Mouse (Mus musculus) CH12.LX (cell line): ENCODE measurements around the gene Tenm1. TPM values are rescaled to one million over a fixed set of nuclear protein-coding genes. Genes with fewer than 3 reads are reported as not detected.

ENCODE experiments used
- DNase-seq: peaks from one replicate; pipeline ENCODE4 v3.0.0-alpha.2; 2013; ENCODE audit errors: extremely low read depth
- H3K27ac ChIP-seq: 2 replicates; pipeline ENCODE4 v1.5.1; 2012; ENCODE audit warnings: low read depth, mild to moderate bottlenecking, control low read depth, moderate library complexity; ENCODE audit not compliant: insufficient read depth
- H3K27me3 ChIP-seq: replicated peaks from 2 replicates; pipeline ENCODE3; 2012; ENCODE audit warnings: inconsistent platforms
- H3K36me3 ChIP-seq, 2 experiments: replicated peaks in 1 of 2; 2 replicates each; pipeline versions ENCODE3 to v1.6.1; 2012; ENCODE audit warnings: inconsistent platforms in 1 of 2, low read length in 1 of 2, mild to moderate bottlenecking in 1 of 2, mixed read lengths in 1 of 2, moderate library complexity in 1 of 2; ENCODE audit not compliant: control insufficient read depth in 1 of 2, insufficient read depth in 1 of 2
- H3K4me1 ChIP-seq, 2 experiments: 2 replicates each; pipeline ENCODE4 v1.6.1; 2012; ENCODE audit warnings: inconsistent platforms in 1 of 2, moderate library complexity in 1 of 2; ENCODE audit not compliant: insufficient read depth in 2 of 2, control insufficient read depth in 1 of 2
- H3K4me2 ChIP-seq: 2 replicates; pipeline ENCODE4 v1.6.1; 2012; ENCODE audit warnings: low read depth, mild to moderate bottlenecking, control low read depth; ENCODE audit not compliant: poor library complexity, insufficient read depth, severe bottlenecking
- H3K4me3 ChIP-seq, 3 experiments: fragments of 150-350 bp in 1 of 3; sonication (generic) in 1 of 3; replicated peaks in 1 of 3; 2 replicates each; pipeline versions ENCODE3 to v1.5.1; 2011 to 2012; ENCODE audit warnings: low read depth in 2 of 3, low read length in 2 of 3, mild to moderate bottlenecking in 2 of 3, moderate library complexity in 2 of 3, control low read depth in 1 of 3, improper control_type of control experiment in 1 of 3, inconsistent platforms in 1 of 3, mixed read lengths in 1 of 3; ENCODE audit not compliant: poor library complexity in 1 of 3
- H3K79me2 ChIP-seq: replicated peaks from 2 replicates; pipeline ENCODE4 v1.6.1; 2012; ENCODE audit warnings: mild to moderate bottlenecking, moderate library complexity; ENCODE audit not compliant: control insufficient read depth, poor library complexity, insufficient read depth, severe bottlenecking; ENCODE audit errors: extremely low read depth
- H3K9ac ChIP-seq: 2 replicates; pipeline ENCODE4 v1.6.1; 2012; ENCODE audit warnings: low read depth, mild to moderate bottlenecking, control low read depth, moderate library complexity; ENCODE audit not compliant: insufficient read depth
- H3K9me3 ChIP-seq: replicated peaks from 2 replicates; pipeline ENCODE3; 2012; ENCODE audit warnings: low read length, inconsistent platforms, mixed read lengths
- CHD1 ChIP-seq: IDR thresholded peaks from 2 replicates; pipeline ENCODE4 v1.6.1; 2012; ENCODE audit warnings: low read depth, low read length, improper control_type of control experiment, inconsistent platforms
- CHD2 ChIP-seq: IDR thresholded peaks from 2 replicates; pipeline ENCODE4 v1.6.1; 2011; ENCODE audit warnings: low read length, improper control_type of control experiment
- E2F4 ChIP-seq: IDR thresholded peaks from 2 replicates; pipeline ENCODE4 v1.6.1; 2011; ENCODE audit warnings: low read depth, low read length, improper control_type of control experiment; ENCODE audit not compliant: insufficient replicate concordance
- ELF1 ChIP-seq: IDR thresholded peaks from 2 replicates; pipeline ENCODE4 v1.6.1; 2014; ENCODE audit warnings: low read depth, mild to moderate bottlenecking, inconsistent platforms, low read length, improper control_type of control experiment
- EP300 ChIP-seq: IDR thresholded peaks from 2 replicates; pipeline ENCODE4 v1.6.1; 2011; ENCODE audit warnings: low read length, improper control_type of control experiment
- GABPA ChIP-seq: IDR thresholded peaks from 2 replicates; pipeline ENCODE4 v1.6.1; 2012; ENCODE audit warnings: low read depth, low read length, improper control_type of control experiment, inconsistent platforms; ENCODE audit not compliant: insufficient replicate concordance
- IRF4 ChIP-seq: IDR thresholded peaks from 2 replicates; pipeline ENCODE4 v1.6.1; 2014; ENCODE audit warnings: low read depth, mild to moderate bottlenecking, inconsistent platforms, low read length, improper control_type of control experiment
- JUND ChIP-seq: conservative IDR thresholded peaks from 2 replicates; pipeline ENCODE4 v1.6.1; 2011; ENCODE audit warnings: low read depth, low read length, improper control_type of control experiment
- KAT2A ChIP-seq: IDR thresholded peaks from 2 replicates; pipeline ENCODE4 v1.6.1; 2012; ENCODE audit warnings: low read length, improper control_type of control experiment, inconsistent platforms; ENCODE audit not compliant: insufficient replicate concordance
- MAFK ChIP-seq: IDR thresholded peaks from 2 replicates; pipeline ENCODE4 v1.6.1; 2011; ENCODE audit warnings: low read length, improper control_type of control experiment; ENCODE audit not compliant: insufficient replicate concordance
- MAX ChIP-seq: IDR thresholded peaks from 2 replicates; pipeline ENCODE4 v1.6.1; 2011; ENCODE audit warnings: low read length, improper control_type of control experiment
- MAZ ChIP-seq: IDR thresholded peaks from 2 replicates; pipeline ENCODE4 v1.6.1; 2012; ENCODE audit warnings: low read depth, mild to moderate bottlenecking, inconsistent platforms, low read length, improper control_type of control experiment, moderate library complexity
- MEF2A ChIP-seq: IDR thresholded peaks from 2 replicates; pipeline ENCODE4 v1.6.1; 2014; ENCODE audit warnings: low read depth, mild to moderate bottlenecking, inconsistent platforms, low read length, improper control_type of control experiment, borderline replicate concordance
- MXI1 ChIP-seq: IDR thresholded peaks from 2 replicates; pipeline ENCODE4 v1.6.1; 2011; ENCODE audit warnings: mild to moderate bottlenecking, low read depth, low read length, improper control_type of control experiment
- POLR2A ChIP-seq: IDR thresholded peaks from 2 replicates; pipeline ENCODE4 v1.6.1; 2011; ENCODE audit warnings: low read depth, mild to moderate bottlenecking, improper control_type of control experiment, low read length
- POLR2AphosphoS2 ChIP-seq: IDR thresholded peaks from 2 replicates; pipeline ENCODE4 v1.6.1; 2011; ENCODE audit warnings: low read depth, low read length, improper control_type of control experiment
- SMC3 ChIP-seq: IDR thresholded peaks from 2 replicates; pipeline ENCODE4 v1.6.1; 2011; ENCODE audit warnings: low read depth, low read length, improper control_type of control experiment
- TCF12 ChIP-seq: IDR thresholded peaks from 2 replicates; pipeline ENCODE4 v1.6.1; 2014; ENCODE audit warnings: low read depth, mild to moderate bottlenecking, inconsistent platforms, low read length, improper control_type of control experiment
- UBTF ChIP-seq: IDR thresholded peaks from 2 replicates; pipeline ENCODE4 v1.6.1; 2012; ENCODE audit warnings: low read depth, mild to moderate bottlenecking, inconsistent platforms, low read length, improper control_type of control experiment, moderate library complexity
- USF2 ChIP-seq: conservative IDR thresholded peaks from 2 replicates; pipeline ENCODE4 v1.6.1; 2011; ENCODE audit warnings: low read depth, low read length, improper control_type of control experiment
- ZC3H11A ChIP-seq: IDR thresholded peaks from 2 replicates; pipeline ENCODE4 v1.6.1; 2012; ENCODE audit warnings: low read depth, mild to moderate bottlenecking, inconsistent platforms, low read length, improper control_type of control experiment
- ZMIZ1 ChIP-seq: IDR thresholded peaks from 2 replicates; pipeline ENCODE4 v1.6.1; 2012; ENCODE audit warnings: low read depth, mild to moderate bottlenecking, inconsistent platforms, low read length, improper control_type of control experiment
- dilution Hi-C: fragments of 300-500 bp; cut with MboI; formaldehyde crosslinking; loops from 2 replicates; pipeline ENCODE4 v1.14.3; 2020; ENCODE audit warnings: low sequenced_read_pairs; ENCODE audit not compliant: extremely low pct_unique_long_range_greater_than_20kb, extremely low pct_ligation_motif_present
- in situ Hi-C: fragments of 300-500 bp; cut with MboI; formaldehyde crosslinking; loops from 3 replicates; pipeline ENCODE4 v1.14.3; 2019; ENCODE audit warnings: low sequenced_read_pairs, low pct_ligation_motif_present, low pct_unique_long_range_greater_than_20kb, mixed read lengths
- polyA plus RNA-seq: library from polyadenylated mRNA; unstranded; fragments of >175 nt; gene quantifications from 2 replicates; pipeline ENCODE4 v1.2.1, GENCODE M21; 2012; ENCODE audit warnings: low read depth; ENCODE audit not compliant: insufficient read length
- total RNA-seq, 2 experiments: library from RNA; depleted of rRNA; stranded (reverse); fragments of 300-350 nt in 1 of 2; fragments of >200 nt in 1 of 2; gene quantifications; 2 replicates each; pipeline ENCODE4 v1.2.3; 2012 to 2014

Tenm1 gene
- total and polyA plus RNA-seq, 3 experiments, result 0.20 TPM; not detected in 2

DNA sequence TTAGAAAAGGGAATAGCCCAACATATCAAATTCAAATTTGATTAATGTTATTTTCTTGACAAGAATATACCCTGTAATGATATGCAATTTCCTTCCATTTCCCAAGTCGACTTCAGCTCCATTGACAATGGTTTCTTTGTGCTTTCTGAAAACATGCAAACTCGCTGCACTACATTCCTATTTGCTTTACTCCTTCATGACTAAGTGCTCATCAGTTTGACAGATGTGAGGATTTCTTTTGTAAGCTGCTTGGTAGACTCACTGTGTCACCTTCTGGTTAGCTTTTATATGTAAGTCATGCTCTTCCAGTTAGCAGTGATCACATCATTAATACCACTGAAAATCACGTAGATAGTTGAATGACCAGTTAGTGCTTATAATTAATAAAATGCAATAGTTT, 781.8 kb downstream of the Tenm1 start:
- no peaks in the 10 kb centered on the region for H3K9me3 ChIP-seq
- no peaks in the 10 kb centered on the region for H3K79me2 ChIP-seq
- H3K4me2 ChIP-seq, result no peak overlapping the region
- in situ Hi-C loops (no loop called here), dilution Hi-C loops (no loop called here)
- no peaks in the 10 kb centered on the region for H3K4me1 ChIP-seq
- no peaks in the 10 kb centered on the region for H3K27me3 ChIP-seq
- no peaks in the 10 kb centered on the region for H3K36me3 ChIP-seq
- no peak for TF ChIP-seq USF2
- no peak for TF ChIP-seq MAX
- TF ChIP-seq UBTF, result no peak
- TF ChIP-seq EP300, result no peak
- TF ChIP-seq, all 38 proteins: peak for 0
- no peak for DNase-seq
- no peak overlapping the region for H3K4me3 ChIP-seq
- H3K9ac ChIP-seq, result no peak overlapping the region
- no peak overlapping the region for H3K27ac ChIP-seq

DNA sequence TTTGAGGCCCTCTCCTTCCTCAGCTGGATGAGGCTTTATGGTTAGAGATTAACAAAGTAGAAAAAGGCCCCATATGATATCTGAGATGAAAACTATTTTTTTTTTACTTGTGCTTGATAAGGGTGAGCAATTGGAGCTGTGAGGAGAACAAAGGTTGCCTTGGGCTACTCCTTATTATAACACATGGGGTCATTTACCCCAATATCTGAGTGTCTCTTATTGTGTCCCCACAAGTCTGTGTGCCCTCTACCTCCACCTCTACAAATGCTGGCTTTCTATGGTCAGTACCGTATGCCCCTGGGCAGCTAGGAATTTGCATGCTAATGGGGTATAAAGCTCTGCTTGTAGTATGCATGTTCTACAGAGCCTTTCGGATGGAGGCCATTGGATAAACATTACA, 848.4 kb downstream of the Tenm1 start:
- H3K4me1 ChIP-seq, result no peaks in the 10 kb centered on the region
- H3K27me3 ChIP-seq, result no peaks in the 10 kb centered on the region
- H3K79me2 ChIP-seq, result no peaks in the 10 kb centered on the region
- no peaks in the 10 kb centered on the region for H3K36me3 ChIP-seq
- TF ChIP-seq JUND, result no peak
- no peak for TF ChIP-seq MXI1
- TF ChIP-seq CHD2, result no peak
- TF ChIP-seq USF2, result no peak
- TF ChIP-seq ZC3H11A, result no peak
- TF ChIP-seq ELF1, result no peak
- no peak for TF ChIP-seq MAFK
- TF ChIP-seq CHD1, result no peak
- TF ChIP-seq GABPA, result no peak
- no peak for TF ChIP-seq TCF12
- TF ChIP-seq SMC3, result no peak
- no peak for TF ChIP-seq E2F4
- TF ChIP-seq IRF4, result no peak
- H3K4me3 ChIP-seq, result no peak overlapping the region
- H3K9ac ChIP-seq, result no peak overlapping the region
- DNase-seq, result no peak
- H3K9me3 ChIP-seq, result no peaks in the 10 kb centered on the region
- dilution Hi-C loops (no loop called here), in situ Hi-C loops (no loop called here)
- no peak overlapping the region for H3K27ac ChIP-seq
- H3K4me2 ChIP-seq, result no peak overlapping the region

DNA sequence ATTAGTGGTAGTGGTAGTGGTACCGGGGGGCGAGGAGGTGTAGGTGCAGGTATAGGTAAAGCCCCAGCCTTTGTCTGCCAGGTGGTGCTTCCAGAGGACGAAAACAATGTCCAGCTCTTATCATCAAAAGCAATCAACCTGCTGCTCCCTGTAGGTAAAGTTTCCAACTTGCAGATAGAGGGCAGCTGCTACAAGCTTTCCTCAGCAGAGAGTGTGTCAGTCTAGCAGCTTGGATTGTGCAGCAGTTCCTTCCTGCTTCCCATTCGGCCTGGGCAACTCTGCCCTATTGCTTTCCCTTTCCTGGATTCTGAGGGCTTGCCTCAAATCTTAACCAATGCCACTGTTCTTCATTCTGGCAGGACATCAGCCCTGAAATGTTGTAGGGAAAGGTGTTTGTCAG, 870.2 kb downstream of the Tenm1 start:
- Histone ChIP-seq H3K4me1 (no peaks in the 10 kb centered on the region), H3K27ac (no peak overlapping the region), H3K27me3 (no peaks in the 10 kb centered on the region), H3K9ac (no peak overlapping the region), H3K4me3 (no peak overlapping the region), H3K4me2 (no peak overlapping the region), H3K79me2 (no peaks in the 10 kb centered on the region), H3K36me3 (no peaks in the 10 kb centered on the region), H3K9me3 (no peaks in the 10 kb centered on the region)
- in situ Hi-C loops (no loop called here), dilution Hi-C loops (no loop called here)
- TF ChIP-seq KAT2A, result no peak
- TF ChIP-seq MAZ, result no peak
- TF ChIP-seq IRF4, result no peak
- no peak for TF ChIP-seq POLR2A
- no peak for TF ChIP-seq MAFK
- no peak for TF ChIP-seq POLR2AphosphoS2
- TF ChIP-seq SMC3, result no peak
- TF ChIP-seq ZMIZ1, result no peak
- no peak for TF ChIP-seq GABPA
- no peak for TF ChIP-seq MEF2A
- TF ChIP-seq UBTF, result no peak
- no peak for DNase-seq
